Mouse (Mus musculus) thymus, adult 2 months (tissue): ENCODE results near the gene Mboat1. TPM values are rescaled to one million over a fixed set of nuclear protein-coding genes. Genes with fewer than 3 reads are reported as not detected.
A peak's percentile ranks its signal among the peaks of the same experiment; 100 is the strongest.

Experiments used
- DNase-seq: peaks from one replicate; pipeline ENCODE4 v3.0.0; 2021
- H3K27ac ChIP-seq: fragments of 200-500 bp; 2 replicates; pipeline ENCODE4 v1.5.1; 2012; ENCODE audit warnings: low read length, control low read depth; ENCODE audit not compliant: control insufficient read depth, insufficient read depth
- H3K27me3 ChIP-seq: fragments of 200-500 bp; 2 replicates; pipeline ENCODE4 v1.6.1; 2012; ENCODE audit warnings: mild to moderate bottlenecking, low read length, moderate library complexity, mixed read lengths; ENCODE audit not compliant: control insufficient read depth, insufficient read depth
- H3K36me3 ChIP-seq: fragments of 200-500 bp; 2 replicates; pipeline ENCODE4 v1.6.1; 2012; ENCODE audit warnings: mild to moderate bottlenecking, low read length, moderate library complexity; ENCODE audit not compliant: control insufficient read depth, insufficient read depth
- H3K4me1 ChIP-seq: fragments of 200-500 bp; replicated peaks from 2 replicates; pipeline ENCODE4 v1.6.1; 2012; ENCODE audit warnings: low read length; ENCODE audit not compliant: control insufficient read depth, insufficient read depth
- H3K4me3 ChIP-seq: fragments of 200-500 bp; 2 replicates; pipeline ENCODE4 v1.5.1; 2012; ENCODE audit warnings: mild to moderate bottlenecking, low read length, control low read depth, moderate library complexity; ENCODE audit not compliant: control insufficient read depth, insufficient read depth
- CTCF ChIP-seq: fragments of 200-500 bp; IDR thresholded peaks from 2 replicates; pipeline ENCODE4 v1.5.1; 2012; ENCODE audit warnings: mild to moderate bottlenecking, control low read depth, low read length, moderate library complexity, borderline replicate concordance; ENCODE audit not compliant: control insufficient read depth, poor library complexity, insufficient read depth; ENCODE audit errors: extremely low read depth
- POLR2A ChIP-seq: fragments of 200-500 bp; IDR thresholded peaks from 2 replicates; pipeline ENCODE4 v1.6.1; 2012; ENCODE audit warnings: mild to moderate bottlenecking, low read length, control low read depth, moderate library complexity; ENCODE audit not compliant: control insufficient read depth, poor library complexity, insufficient read depth; ENCODE audit errors: extremely low read depth
- WGBS: fragments of 180-500 bp; shearing (Covaris S2); methylation state at CpG from one replicate; pipeline ENCODE4 v1.1.7; 2018; 5-methylcytosine and 5-hydroxymethylcytosine counted together
- polyA plus RNA-seq: library from polyadenylated mRNA; depleted of rRNA; stranded (reverse); fragments of >200 nt; gene quantifications from 2 replicates; pipeline ENCODE4 v1.2.3, GENCODE M21; 2012

Mboat1 gene
- polyA plus RNA-seq, 1 experiment = 7.2 TPM

- no peaks in the 10 kb centered on the region for H3K4me1 ChIP-seq
- H3K36me3 ChIP-seq = no peaks in the 10 kb centered on the region
- H3K4me3 ChIP-seq = no peak overlapping the region
- TF ChIP-seq POLR2A = no peak
- WGBS = 49% methylated on average over 6 of the region's 6 CpGs
- H3K27ac ChIP-seq = no peak overlapping the region
- H3K27me3 ChIP-seq = no peaks in the 10 kb centered on the region
- DNase-seq = no peak
Measured at GRCm38 (mm10) chr13:30177356-30177755, 41.1 kb downstream of the Mboat1 start.

GRCm38 (mm10) chr13:30185549-30185948 lies 49.3 kb downstream of the Mboat1 start:
- WGBS = 91% methylated on average over 6 of the region's 6 CpGs
- Histone ChIP-seq H3K36me3 (no peaks in the 10 kb centered on the region), H3K4me1 (peaks cover under 1% of the 10 kb centered on the region), H3K27ac (no peak overlapping the region), H3K27me3 (no peaks in the 10 kb centered on the region), H3K4me3 (no peak overlapping the region)
- TF ChIP-seq CTCF = no peak
- no peak for TF ChIP-seq POLR2A
- no peak for DNase-seq

- DNase-seq = no peak
- Histone ChIP-seq H3K27me3 (no peaks in the 10 kb centered on the region), H3K36me3 (no peaks in the 10 kb centered on the region), H3K4me1 (peaks cover 3% of the 10 kb centered on the region), H3K27ac (no peak overlapping the region), H3K4me3 (no peak overlapping the region)
- TF ChIP-seq POLR2A (no peak), CTCF (no peak)
- 77% methylated on average over 6 of the region's 6 CpGs for WGBS
Measured at GRCm38 (mm10) chr13:30185959-30186358, 49.7 kb downstream of the Mboat1 start.

GRCm38 (mm10) chr13:30186456-30186855 lies 50.2 kb downstream of the Mboat1 start:
- Histone ChIP-seq H3K36me3 (no peaks in the 10 kb centered on the region), H3K4me3 (no peak overlapping the region), H3K27me3 (no peaks in the 10 kb centered on the region), H3K4me1 (peaks cover 3% of the 10 kb centered on the region), H3K27ac (no peak overlapping the region)
- TF ChIP-seq POLR2A = no peak
- TF ChIP-seq CTCF = no peak
- WGBS = 94% methylated on average over 8 of the region's 8 CpGs
- DNase-seq = no peak

GRCm38 (mm10) chr13:30192031-30192716 lies 55.9 kb downstream of the Mboat1 start:
- peaks cover 12% of the 10 kb centered on the region for H3K4me1 ChIP-seq
- no peaks in the 10 kb centered on the region for H3K36me3 ChIP-seq
- DNase-seq = peak; percentile 13
- under 1% methylated on average over 3 of the region's 3 CpGs for WGBS
- no peak overlapping the region for H3K4me3 ChIP-seq
- no peaks in the 10 kb centered on the region for H3K27me3 ChIP-seq
- H3K27ac ChIP-seq = peak overlapping the region; percentile 49; the same call in 1 of the 2 replicates
- TF ChIP-seq POLR2A (no peak), CTCF (no peak)

- Histone ChIP-seq H3K4me1 (peaks cover 18% of the 10 kb centered on the region), H3K4me3 (no peak overlapping the region), H3K36me3 (no peaks in the 10 kb centered on the region), H3K27ac (no peak overlapping the region), H3K27me3 (no peaks in the 10 kb centered on the region)
- TF ChIP-seq CTCF (no peak), POLR2A (no peak)
- peak; percentile 11 for DNase-seq
- 48% methylated on average over 4 of the region's 4 CpGs for WGBS
Measured at GRCm38 (mm10) chr13:30193363-30193762, 57.1 kb downstream of the Mboat1 start.

- no peak for DNase-seq
- 92% methylated on average over 3 of the region's 3 CpGs for WGBS
- H3K36me3 ChIP-seq = no peaks in the 10 kb centered on the region
- TF ChIP-seq POLR2A (no peak), CTCF (no peak)
- peaks cover 22% of the 10 kb centered on the region for H3K4me1 ChIP-seq
- H3K4me3 ChIP-seq = no peak overlapping the region
- no peaks in the 10 kb centered on the region for H3K27me3 ChIP-seq
- no peak overlapping the region for H3K27ac ChIP-seq
Measured at GRCm38 (mm10) chr13:30194834-30195233, 58.5 kb downstream of the Mboat1 start.
